Mouse (Mus musculus) spleen, adult 2 months (tissue): Measurements from ENCODE around the gene Deup1. TPM values are rescaled to one million over a fixed set of nuclear protein-coding genes. Genes with fewer than 3 reads are reported as not detected.
"Not testable (repeated sequence)": the region's sequence is repeated elsewhere in the genome, so short reads cannot be mapped to it uniquely, and the experiment has no call there.

Experiments
- DNase-seq, 2 experiments: peaks; one replicate each; pipeline versions ENCODE4 v3.0.0 to v3.0.0-alpha.2; 2012 to 2021; ENCODE audit warnings: low spot score in 2 of 2, low read depth in 1 of 2
- H3K27ac ChIP-seq: fragments of 200-500 bp; 2 replicates; pipeline ENCODE4 v1.5.1; 2012; ENCODE audit warnings: low read length, inconsistent platforms; ENCODE audit not compliant: insufficient read depth
- H3K27me3 ChIP-seq: fragments of 200-500 bp; 2 replicates; pipeline ENCODE4 v1.6.1; 2012; ENCODE audit warnings: mild to moderate bottlenecking, moderate library complexity, low read length, inconsistent platforms; ENCODE audit not compliant: control insufficient read depth, insufficient read depth
- H3K36me3 ChIP-seq: fragments of 200-500 bp; 2 replicates; pipeline ENCODE4 v1.6.1; 2012; ENCODE audit warnings: mild to moderate bottlenecking, low read length, inconsistent platforms; ENCODE audit not compliant: control insufficient read depth, insufficient read depth
- H3K4me1 ChIP-seq: fragments of 200-500 bp; 2 replicates; pipeline ENCODE4 v1.6.1; 2011; ENCODE audit warnings: inconsistent platforms; ENCODE audit not compliant: control insufficient read depth, insufficient read depth, insufficient read length
- H3K4me3 ChIP-seq: fragments of 200-500 bp; 2 replicates; pipeline ENCODE4 v1.5.1; 2011; ENCODE audit warnings: mild to moderate bottlenecking, inconsistent platforms; ENCODE audit not compliant: insufficient read depth, insufficient read length; ENCODE audit errors: extremely low read depth
- CTCF ChIP-seq: fragments of 200-500 bp; IDR thresholded peaks from 2 replicates; pipeline ENCODE4 v1.5.1; 2011; ENCODE audit warnings: mild to moderate bottlenecking, inconsistent platforms; ENCODE audit not compliant: insufficient read depth, insufficient read length, insufficient replicate concordance; ENCODE audit errors: extremely low read depth
- POLR2A ChIP-seq: fragments of 200-500 bp; IDR thresholded peaks from 2 replicates; pipeline ENCODE4 v1.6.1; 2011; ENCODE audit warnings: low read depth, low read length, inconsistent platforms
- WGBS: fragments of 180-500 bp; shearing (Covaris S2); methylation state at CpG from one replicate; pipeline ENCODE4 v1.1.7; 2018; 5-methylcytosine and 5-hydroxymethylcytosine counted together
- polyA plus RNA-seq: library from polyadenylated mRNA; depleted of rRNA; stranded (reverse); fragments of >200 nt; gene quantifications from 2 replicates; pipeline ENCODE4 v1.2.3, GENCODE M21; 2012

The Deup1 gene
- polyA plus RNA-seq, 1 experiment: 0.15 TPM

- WGBS: 51% methylated on average over 1 of the region's 1 CpGs
- no peak overlapping the region for H3K27ac ChIP-seq
- no peak for DNase-seq
- no peaks in the 10 kb centered on the region for H3K36me3 ChIP-seq
- H3K4me1 ChIP-seq: no peaks in the 10 kb centered on the region
- TF ChIP-seq CTCF: no peak
- TF ChIP-seq POLR2A: no peak
- no peaks in the 10 kb centered on the region for H3K27me3 ChIP-seq
- no peak overlapping the region for H3K4me3 ChIP-seq
These were observed 49.3 kb downstream of the Deup1 start for GRCm38 (mm10) chr9:15578427-15578826.

DNA sequence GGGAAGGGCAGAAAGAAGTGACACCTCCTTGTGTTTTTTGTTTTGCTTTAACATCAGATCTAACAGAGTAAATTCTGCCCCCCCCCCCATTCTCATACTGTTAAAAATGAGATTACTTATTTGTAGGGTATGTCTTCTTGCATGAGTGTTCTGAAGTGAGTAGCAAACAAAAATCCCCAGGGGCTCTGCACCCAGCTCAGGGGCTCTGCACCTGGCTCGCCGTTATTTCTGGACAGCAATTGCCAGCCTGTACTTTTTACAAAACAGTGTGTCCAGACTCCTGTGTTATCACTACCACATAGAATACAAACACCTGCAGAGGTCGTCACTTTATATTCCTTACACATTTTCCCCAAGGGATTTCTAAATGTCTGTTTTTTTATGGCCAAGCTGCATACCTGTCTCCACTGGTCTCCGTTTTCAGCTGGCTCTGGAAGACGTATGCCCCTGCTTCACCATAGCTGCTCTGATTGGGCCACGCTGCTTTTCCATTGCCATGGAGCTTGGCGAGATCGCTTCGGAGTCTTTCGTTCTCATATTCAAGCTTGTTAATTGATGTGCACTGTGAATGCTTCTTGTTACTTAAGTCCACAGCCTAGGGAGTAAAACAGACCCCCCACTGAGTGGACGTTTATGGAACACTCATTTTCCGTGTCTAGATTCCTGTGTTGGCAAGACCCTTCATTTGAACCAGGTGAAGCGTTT lies 52.8 kb downstream of the Deup1 start:
- 88% methylated on average over 13 of the region's 13 CpGs for WGBS
- no peak overlapping the region for H3K27ac ChIP-seq
- TF ChIP-seq CTCF: no peak
- TF ChIP-seq POLR2A: no peak
- no peak for DNase-seq
- H3K4me3 ChIP-seq: no peak overlapping the region
- no peaks in the 10 kb centered on the region for H3K27me3 ChIP-seq
- H3K4me1 ChIP-seq: no peaks in the 10 kb centered on the region
- H3K36me3 ChIP-seq: no peaks in the 10 kb centered on the region

DNA sequence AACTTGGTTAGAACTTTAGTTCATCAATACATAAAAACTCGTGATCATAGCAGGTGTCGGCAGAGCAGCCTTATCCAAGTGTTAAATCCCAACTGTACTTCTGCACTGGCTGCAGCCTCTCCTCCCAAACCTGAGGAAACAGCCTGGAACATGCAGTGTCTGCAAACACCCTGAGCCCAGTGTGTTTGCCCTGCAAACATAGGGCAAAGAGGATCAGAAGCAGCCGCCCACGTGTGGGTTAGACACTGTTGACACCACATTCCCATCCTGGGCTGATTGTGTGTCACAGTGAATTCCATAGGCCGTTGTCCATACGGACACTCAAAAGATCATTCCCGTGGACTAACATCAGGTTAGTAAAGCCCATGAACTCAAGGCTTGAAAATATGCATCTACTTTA lies 65.4 kb downstream of the Deup1 start:
- H3K4me3 ChIP-seq: no peak overlapping the region
- DNase-seq: no peak
- no peak overlapping the region for H3K27ac ChIP-seq
- TF ChIP-seq CTCF (no peak), POLR2A (no peak)
- no peaks in the 10 kb centered on the region for H3K36me3 ChIP-seq
- no peaks in the 10 kb centered on the region for H3K4me1 ChIP-seq
- no peaks in the 10 kb centered on the region for H3K27me3 ChIP-seq
- 85% methylated on average over 7 of the region's 7 CpGs for WGBS

DNA sequence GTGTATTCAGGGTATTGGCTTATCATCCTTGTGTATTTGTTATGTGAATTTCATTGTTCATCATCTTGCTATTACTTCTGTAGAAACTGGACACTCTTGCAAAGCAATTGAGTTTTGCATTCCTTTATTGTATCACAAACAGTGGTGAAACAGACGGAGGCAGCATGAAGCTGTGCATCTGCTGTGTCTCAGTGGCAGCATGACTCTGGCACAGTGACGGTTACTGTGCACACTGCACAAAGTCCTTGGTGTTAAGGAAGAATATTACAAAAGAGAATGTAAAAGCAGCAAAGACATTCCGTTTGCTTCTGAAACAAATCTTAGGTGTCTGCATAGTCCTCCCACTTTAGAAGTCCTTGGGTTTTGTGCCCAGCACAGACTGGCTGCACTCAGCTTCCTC lies 67.3 kb downstream of the Deup1 start:
- Histone ChIP-seq H3K27ac (no peak overlapping the region), H3K4me3 (no peak overlapping the region), H3K36me3 (no peaks in the 10 kb centered on the region), H3K4me1 (no peaks in the 10 kb centered on the region), H3K27me3 (no peaks in the 10 kb centered on the region)
- 90% methylated on average over 3 of the region's 3 CpGs for WGBS
- TF ChIP-seq CTCF: no peak
- no peak for TF ChIP-seq POLR2A
- no peak for DNase-seq

DNA sequence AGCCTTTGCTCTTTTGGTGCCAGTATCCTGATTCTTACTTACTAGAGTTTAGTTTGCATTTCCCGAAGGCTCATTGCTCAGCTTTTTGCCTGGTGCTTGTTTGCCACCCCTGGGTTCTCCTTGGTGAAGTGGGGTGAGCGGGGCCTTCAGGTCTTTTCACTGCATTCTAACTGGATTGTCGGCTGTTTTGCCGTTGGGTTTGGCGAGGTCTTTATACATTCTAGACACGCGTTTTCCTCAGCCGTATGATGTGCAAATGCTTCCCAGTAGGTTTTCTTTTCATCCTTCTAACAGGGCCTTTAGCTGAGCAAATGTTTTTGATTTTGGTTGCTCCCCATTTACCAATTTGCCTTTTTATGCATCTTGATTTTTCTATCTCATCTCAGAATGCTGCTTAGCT lies 74.4 kb downstream of the Deup1 start:
- DNase-seq: no peak
- no peaks in the 10 kb centered on the region for H3K27me3 ChIP-seq
- H3K27ac ChIP-seq: no peak overlapping the region
- H3K4me3 ChIP-seq: no peak overlapping the region
- WGBS: 89% methylated on average over 8 of the region's 8 CpGs
- peaks cover 8% of the 10 kb centered on the region; the same call in 1 of the 2 replicates for H3K4me1 ChIP-seq
- TF ChIP-seq POLR2A (no peak), CTCF (no peak)
- H3K36me3 ChIP-seq: no peaks in the 10 kb centered on the region

DNA sequence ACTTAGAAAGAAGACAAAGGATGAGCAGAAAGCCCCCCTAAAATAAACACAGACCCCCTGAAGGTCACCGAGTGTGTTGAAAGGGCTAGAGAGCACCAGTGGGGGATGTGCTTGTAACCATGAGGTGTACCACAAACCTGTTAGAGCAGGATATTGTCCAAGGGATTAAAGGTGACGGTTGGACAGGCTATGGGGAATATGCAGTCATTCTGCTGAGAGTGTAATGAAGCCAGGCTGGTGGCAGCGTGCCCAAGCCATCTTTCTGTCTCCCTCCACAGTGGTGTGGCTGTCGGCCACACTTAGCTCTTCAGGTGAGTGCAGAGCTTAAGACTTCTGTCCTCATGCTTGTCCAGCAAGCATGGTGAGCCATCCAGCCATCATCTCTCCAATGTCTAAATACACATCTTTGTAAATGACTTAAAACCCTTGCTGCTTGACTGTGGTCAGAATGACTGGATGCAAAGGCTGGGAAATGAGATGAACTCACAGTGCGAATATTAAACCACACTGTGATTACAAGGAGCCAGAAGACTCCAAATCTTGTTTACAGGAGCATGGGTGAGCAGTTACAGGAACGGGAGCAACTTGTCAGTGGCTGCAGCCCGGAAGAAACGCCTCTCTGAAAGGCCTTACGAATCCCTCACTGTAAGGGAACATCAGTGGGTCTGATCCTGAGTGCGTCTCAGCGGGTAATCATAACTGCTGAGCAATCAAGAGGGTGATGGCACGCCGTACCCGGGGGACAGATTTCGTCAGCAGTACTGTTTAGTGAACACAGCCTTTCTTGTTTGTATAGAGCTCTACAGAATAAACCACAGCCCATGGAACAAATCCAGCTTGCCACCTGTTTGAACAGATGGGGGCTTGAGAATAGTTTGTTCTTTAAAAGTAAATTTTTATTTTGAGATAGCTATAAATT lies 75.5 kb downstream of the Deup1 start:
- no peak for TF ChIP-seq CTCF
- TF ChIP-seq POLR2A: no peak
- no peak overlapping the region for H3K4me3 ChIP-seq
- H3K36me3 ChIP-seq: no peaks in the 10 kb centered on the region
- no peaks in the 10 kb centered on the region for H3K27me3 ChIP-seq
- H3K27ac ChIP-seq: no peak overlapping the region
- peaks cover 8% of the 10 kb centered on the region; the same call in 1 of the 2 replicates for H3K4me1 ChIP-seq
- 89% methylated on average over 15 of the region's 15 CpGs for WGBS
- DNase-seq: no peak

DNA sequence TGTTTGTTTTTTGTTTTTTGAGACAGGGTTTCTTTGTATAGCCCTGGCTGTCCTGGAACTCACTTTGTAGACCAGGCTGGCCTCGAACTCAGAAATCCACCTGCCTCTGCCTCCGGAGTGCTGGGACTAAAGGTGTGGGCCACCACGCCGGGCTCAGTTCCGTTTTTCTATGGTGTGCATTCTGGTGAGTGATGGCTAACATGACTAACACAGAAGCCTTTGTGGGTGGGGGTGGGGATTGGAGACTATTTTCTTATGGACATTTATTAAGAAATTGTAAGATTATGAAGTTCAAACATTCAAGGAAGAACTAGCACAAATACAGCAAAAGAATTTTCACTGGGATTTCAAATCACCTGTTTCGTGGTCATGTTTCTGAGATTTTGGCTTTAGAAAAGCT lies 76.7 kb downstream of the Deup1 start:
- H3K4me1 ChIP-seq, H3K27me3 ChIP-seq, H3K4me3 ChIP-seq, DNase-seq, H3K36me3 ChIP-seq: not testable (repeated sequence)
- H3K27ac ChIP-seq: peak overlapping the region; percentile 35; the same call in 1 of the 2 replicates
- 87% methylated on average over 6 of the region's 6 CpGs for WGBS
